Mouse (Mus musculus): ENCODE data around the gene Adcy4. TPM values are rescaled to one million over a fixed set of nuclear protein-coding genes. Genes with fewer than 3 reads are reported as not detected.
"Not testable (repeated sequence)": the region's sequence is repeated elsewhere in the genome, so short reads cannot be mapped to it uniquely, and the experiment has no call there.

Adcy4 gene
- polyA plus RNA-seq, 1 experiment from 2014 or later: 5.7 TPM

DNA sequence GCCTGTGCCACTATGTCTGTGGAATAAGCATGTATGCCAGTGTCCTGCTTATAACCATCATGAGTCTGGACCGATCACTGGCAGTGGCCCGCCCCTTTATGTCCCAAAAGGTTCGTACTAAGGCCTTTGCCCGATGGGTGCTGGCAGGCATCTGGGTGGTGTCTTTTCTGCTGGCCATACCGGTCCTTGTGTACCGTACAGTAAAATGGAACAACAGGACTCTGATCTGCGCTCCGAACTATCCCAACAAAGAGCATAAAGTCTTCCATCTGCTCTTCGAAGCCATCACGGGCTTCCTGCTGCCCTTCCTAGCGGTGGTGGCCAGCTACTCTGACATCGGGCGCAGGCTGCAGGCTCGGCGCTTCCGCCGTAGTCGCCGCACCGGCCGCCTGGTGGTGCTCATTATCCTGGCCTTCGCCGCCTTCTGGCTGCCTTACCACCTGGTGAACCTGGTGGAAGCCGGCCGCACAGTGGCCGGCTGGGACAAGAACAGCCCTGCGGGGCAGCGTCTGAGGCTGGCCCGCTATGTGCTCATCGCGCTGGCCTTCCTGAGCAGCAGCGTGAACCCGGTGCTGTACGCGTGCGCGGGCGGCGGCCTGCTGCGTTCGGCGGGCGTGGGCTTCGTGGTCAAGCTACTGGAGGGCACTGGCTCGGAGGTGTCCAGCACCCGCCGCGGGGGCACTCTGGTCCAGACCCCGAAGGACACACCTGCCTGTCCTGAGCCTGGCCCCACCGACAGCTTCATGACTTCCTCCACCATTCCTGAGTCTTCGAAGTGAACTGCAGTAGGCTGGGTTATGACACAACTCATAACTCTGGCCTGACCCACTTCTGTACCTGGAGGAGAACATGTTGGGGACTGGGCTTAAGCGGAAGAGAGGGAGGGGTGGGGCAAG, 16.1 kb downstream of the Adcy4 start:
- Histone ChIP-seq H3K4me2 (peak overlapping the region; percentile 80), H3K27ac (no peak overlapping the region), H3K9me3 (no peaks in the 10 kb centered on the region), H3K4me1 (peaks cover 15% of the 10 kb centered on the region), H3K27me3 (replicated peaks) (peaks cover 52% of the 10 kb centered on the region), H3K36me3 (replicated peaks) (no peaks in the 10 kb centered on the region), H3K9ac (peak overlapping the region; percentile 59), H3K4me3 (peak overlapping the region; percentile 45)
- ATAC-seq (replicated peaks): peak; percentile 76
- 13% methylated on average over 52 of the region's 52 CpGs for WGBS

DNA sequence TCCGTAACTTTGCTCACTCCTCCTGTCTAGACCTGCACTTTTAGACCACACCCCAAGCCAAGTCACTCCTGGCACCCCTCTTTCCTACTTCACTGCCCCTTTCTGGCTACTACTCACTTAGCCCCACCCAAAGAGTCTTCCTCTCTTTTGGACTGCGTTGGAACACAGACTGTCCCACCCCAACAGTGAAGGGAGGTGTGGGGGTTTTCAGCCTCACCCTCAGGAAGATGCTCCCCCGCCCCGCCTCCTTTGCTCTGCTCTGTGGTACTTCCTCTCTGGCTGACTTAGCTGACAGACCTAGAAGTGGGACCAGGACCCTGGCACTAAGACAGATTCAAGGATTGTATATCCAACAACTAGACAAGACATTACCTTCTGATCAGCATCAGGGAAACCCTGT, 18.2 kb downstream of the Adcy4 start, which contains the start of gene Ltb4r1:
TSS of gene Ltb4r1 (plus strand) at position 267 of the 400 bp plus-strand sequence.
- Histone ChIP-seq H3K4me3 (no peak within 1 kb of the TSS), H3K9me3 (no peaks in the 10 kb centered on the region), H3K36me3 (replicated peaks) (no peaks in the 10 kb centered on the region), H3K27ac (no peak within 1 kb of the TSS), H3K27me3 (replicated peaks) (peaks cover 59% of the 10 kb centered on the region), H3K4me1 (peaks cover 29% of the 10 kb centered on the region), H3K4me2 (no peak within 1 kb of the TSS), H3K9ac (no peak within 1 kb of the TSS)
- WGBS: 79% methylated on average over 4 of the region's 4 CpGs
- ATAC-seq (replicated peaks): no peak

DNA sequence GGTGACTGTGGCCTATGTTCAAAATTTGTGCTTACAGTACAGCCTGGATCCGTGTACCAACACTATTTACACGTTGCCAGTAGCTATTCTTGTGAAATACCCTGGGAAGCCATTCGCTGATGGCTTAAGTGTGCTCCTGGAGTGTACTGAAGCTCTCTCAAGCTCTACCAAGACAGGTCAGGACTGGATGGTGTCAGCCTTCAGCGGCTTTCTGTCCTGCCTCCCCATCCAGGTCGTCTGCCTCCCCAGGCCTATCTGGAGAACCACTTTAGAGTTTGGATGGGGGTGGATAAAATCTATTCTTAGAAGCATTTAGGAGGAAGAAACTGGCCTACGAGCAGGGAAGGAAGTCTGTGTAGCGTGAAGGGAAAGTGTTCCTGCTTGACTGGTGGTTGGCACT, 20.7 kb downstream of the Adcy4 start:
- no peak overlapping the region for H3K27ac ChIP-seq
- no peak for ATAC-seq (replicated peaks)
- H3K27me3 ChIP-seq (replicated peaks): peaks cover 43% of the 10 kb centered on the region
- peaks cover 28% of the 10 kb centered on the region for H3K4me1 ChIP-seq
- no peaks in the 10 kb centered on the region for H3K9me3 ChIP-seq
- H3K36me3 ChIP-seq (replicated peaks): no peaks in the 10 kb centered on the region
- H3K4me3 ChIP-seq: no peak overlapping the region
- no peak overlapping the region for H3K4me2 ChIP-seq
- WGBS: 69% methylated on average over 7 of the region's 7 CpGs
- no peak overlapping the region for H3K9ac ChIP-seq

DNA sequence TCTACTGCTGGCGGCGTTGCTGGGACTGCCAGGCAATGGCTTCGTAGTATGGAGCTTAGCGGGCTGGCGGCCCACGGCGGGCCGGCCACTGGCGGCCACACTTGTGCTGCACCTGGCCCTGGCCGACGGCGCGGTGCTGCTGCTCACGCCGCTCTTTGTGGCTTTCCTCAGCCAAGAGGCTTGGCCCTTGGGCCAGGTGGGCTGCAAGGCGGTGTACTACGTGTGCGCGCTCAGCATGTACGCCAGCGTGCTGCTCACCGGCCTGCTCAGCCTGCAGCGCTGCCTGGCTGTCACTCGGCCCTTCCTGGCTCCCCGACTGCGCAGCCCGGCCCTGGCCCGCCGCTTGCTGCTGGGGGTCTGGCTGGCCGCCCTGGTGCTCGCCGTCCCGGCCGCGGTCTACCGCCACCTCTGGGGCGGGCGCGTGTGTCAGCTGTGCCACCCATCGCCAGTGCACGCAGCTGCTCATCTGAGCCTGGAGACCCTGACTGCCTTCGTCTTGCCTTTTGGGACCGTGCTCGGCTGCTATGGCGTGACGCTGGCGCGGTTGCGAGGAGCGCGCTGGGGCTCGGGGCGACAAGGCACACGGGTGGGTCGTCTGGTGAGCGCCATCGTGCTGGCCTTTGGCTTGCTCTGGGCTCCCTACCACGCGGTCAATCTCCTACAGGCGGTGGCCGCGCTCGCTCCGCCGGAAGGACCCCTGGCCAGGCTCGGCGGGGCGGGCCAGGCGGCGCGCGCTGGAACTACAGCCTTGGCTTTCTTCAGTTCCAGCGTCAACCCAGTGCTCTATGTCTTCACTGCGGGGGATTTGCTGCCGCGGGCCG, 21.7 kb downstream of the Adcy4 start:
- peaks cover 40% of the 10 kb centered on the region for H3K27me3 ChIP-seq (replicated peaks)
- no peaks in the 10 kb centered on the region for H3K36me3 ChIP-seq (replicated peaks)
- peak overlapping the region; percentile 51 for H3K4me3 ChIP-seq
- H3K9ac ChIP-seq: peak overlapping the region; percentile 71
- ATAC-seq (replicated peaks): peak; percentile 87
- H3K27ac ChIP-seq: peak overlapping the region; percentile 81
- H3K9me3 ChIP-seq: no peaks in the 10 kb centered on the region
- under 1% methylated on average over 77 of the region's 77 CpGs for WGBS
- H3K4me2 ChIP-seq: peak overlapping the region; percentile 96
- H3K4me1 ChIP-seq: peaks cover 19% of the 10 kb centered on the region

DNA sequence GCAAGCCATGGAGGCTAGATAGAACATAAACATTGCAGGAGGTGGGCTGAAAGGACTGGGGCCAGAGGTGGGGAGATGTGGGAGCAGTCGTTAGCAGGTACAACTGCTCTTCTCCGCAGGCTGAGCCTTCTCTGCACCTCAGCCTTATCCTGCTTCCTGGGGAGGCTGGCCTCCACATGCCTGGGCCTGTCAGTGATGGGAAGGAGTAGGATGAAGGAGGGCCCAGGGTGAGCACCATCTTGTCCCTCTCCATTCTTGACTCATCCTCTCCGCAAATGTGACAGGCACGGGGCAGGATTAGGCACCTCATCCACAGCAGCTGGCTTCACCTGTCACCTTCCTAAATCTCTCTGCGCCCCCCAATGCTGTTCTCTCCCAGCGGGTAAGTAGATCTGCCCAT, 22.7 kb downstream of the Adcy4 start, which contains the start of gene Ltb4r2:
TSS of gene Ltb4r2 (plus strand) at position 266 of the 400 bp plus-strand sequence.
- H3K9me3 ChIP-seq: no peaks in the 10 kb centered on the region
- H3K36me3 ChIP-seq (replicated peaks): no peaks in the 10 kb centered on the region
- H3K27me3 ChIP-seq (replicated peaks): peaks cover 31% of the 10 kb centered on the region
- 84% methylated on average over 6 of the region's 6 CpGs for WGBS
- H3K9ac ChIP-seq: peak within 1 kb of the TSS; percentile 71
- no peak for ATAC-seq (replicated peaks)
- peaks cover 18% of the 10 kb centered on the region for H3K4me1 ChIP-seq
- peak within 1 kb of the TSS; percentile 81 for H3K27ac ChIP-seq
- H3K4me3 ChIP-seq: peak within 1 kb of the TSS; percentile 51
- peak within 1 kb of the TSS; percentile 96 for H3K4me2 ChIP-seq

DNA sequence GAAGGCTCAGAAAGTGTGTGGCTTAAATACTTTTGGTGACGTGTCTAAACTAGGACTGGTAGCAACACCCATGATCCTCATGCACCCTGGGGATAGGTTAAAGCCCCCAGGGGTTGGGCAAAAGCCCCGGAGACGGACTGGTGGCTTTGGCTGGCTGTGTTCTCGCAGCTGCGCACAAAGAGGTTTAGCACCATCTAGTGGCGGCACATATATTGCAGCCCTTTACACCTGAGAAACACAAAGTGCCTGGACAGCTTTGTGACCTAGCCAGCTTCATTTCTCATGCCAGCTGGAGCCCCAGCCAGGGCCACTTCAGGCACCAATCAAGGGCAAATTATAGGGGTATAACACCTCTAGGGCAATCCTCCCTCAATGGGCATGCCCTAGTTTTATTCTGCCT, 23.7 kb downstream of the Adcy4 start:
- H3K36me3 ChIP-seq (replicated peaks); H3K27ac ChIP-seq; H3K9ac ChIP-seq; H3K4me3 ChIP-seq; H3K9me3 ChIP-seq: not testable (repeated sequence)
- Histone ChIP-seq H3K4me2 (peak overlapping the region; percentile 34), H3K4me1 (peaks cover 18% of the 10 kb centered on the region), H3K27me3 (replicated peaks) (peaks cover 24% of the 10 kb centered on the region)
- 0 out of 2 replicates have a peak, but pooled peaks have one; percentile 9 for ATAC-seq (replicated peaks)
- WGBS: 1% methylated on average over 6 of the region's 6 CpGs

DNA sequence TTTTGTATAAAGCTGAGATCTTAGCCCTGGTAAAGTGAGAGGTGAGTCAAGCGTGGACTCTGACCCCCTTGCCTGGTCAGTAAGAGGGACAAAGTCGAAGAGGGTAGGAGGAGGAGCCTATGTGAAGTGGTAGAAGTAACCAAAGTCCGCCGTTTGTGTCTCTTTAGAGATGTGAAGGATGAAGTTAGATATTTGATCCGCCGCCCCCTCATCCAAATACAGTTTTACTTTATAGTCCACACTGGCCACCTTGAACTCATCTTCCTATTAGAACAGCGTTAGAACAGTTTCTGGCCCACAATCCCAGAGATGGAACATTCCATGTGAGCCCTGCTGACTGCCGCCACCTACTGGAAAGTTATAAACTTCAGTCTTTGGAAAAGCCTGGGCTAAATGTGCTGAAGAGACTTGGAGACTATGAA, 25.5 kb downstream of the Adcy4 start, which contains the start of gene Cideb:
TSS of gene Cideb (minus strand) at position 96 of the 422 bp plus-strand sequence.
- H3K4me1 ChIP-seq: peaks cover 18% of the 10 kb centered on the region
- peaks cover 13% of the 10 kb centered on the region for H3K27me3 ChIP-seq (replicated peaks)
- H3K4me2 ChIP-seq: peak within 1 kb of the TSS; percentile 10; the same call in 1 of the 2 replicates
- no peak within 1 kb of the TSS for H3K4me3 ChIP-seq
- H3K36me3 ChIP-seq (replicated peaks): peaks cover 13% of the 10 kb centered on the region; the same call in 1 of the 2 replicates
- no peak for ATAC-seq (replicated peaks)
- no peak within 1 kb of the TSS for H3K9ac ChIP-seq
- WGBS: 20% methylated on average over 8 of the region's 8 CpGs
- H3K27ac ChIP-seq: no peak within 1 kb of the TSS
- no peaks in the 10 kb centered on the region for H3K9me3 ChIP-seq

DNA sequence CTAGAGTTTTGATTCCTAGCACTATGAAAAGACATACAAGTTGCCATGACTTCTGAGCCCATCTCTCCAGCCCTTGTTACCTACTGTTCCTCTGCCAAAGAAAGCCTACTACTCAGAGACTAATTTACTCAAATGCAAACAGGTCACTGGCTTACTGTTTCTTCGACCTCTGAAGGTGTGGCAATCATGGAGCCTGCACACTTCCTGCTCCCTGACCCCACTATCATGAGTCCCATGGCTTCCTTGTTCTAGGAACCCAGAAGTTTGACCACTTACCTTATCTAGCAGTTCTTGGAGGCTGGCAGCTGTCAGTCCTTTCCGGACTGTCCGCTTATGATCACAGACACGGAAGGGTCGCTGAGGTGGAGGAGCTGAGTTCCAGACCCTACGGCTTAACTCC, 26.3 kb downstream of the Adcy4 start:
- no peak for ATAC-seq (replicated peaks)
- no peak overlapping the region for H3K4me3 ChIP-seq
- WGBS: 82% methylated on average over 6 of the region's 6 CpGs

DNA sequence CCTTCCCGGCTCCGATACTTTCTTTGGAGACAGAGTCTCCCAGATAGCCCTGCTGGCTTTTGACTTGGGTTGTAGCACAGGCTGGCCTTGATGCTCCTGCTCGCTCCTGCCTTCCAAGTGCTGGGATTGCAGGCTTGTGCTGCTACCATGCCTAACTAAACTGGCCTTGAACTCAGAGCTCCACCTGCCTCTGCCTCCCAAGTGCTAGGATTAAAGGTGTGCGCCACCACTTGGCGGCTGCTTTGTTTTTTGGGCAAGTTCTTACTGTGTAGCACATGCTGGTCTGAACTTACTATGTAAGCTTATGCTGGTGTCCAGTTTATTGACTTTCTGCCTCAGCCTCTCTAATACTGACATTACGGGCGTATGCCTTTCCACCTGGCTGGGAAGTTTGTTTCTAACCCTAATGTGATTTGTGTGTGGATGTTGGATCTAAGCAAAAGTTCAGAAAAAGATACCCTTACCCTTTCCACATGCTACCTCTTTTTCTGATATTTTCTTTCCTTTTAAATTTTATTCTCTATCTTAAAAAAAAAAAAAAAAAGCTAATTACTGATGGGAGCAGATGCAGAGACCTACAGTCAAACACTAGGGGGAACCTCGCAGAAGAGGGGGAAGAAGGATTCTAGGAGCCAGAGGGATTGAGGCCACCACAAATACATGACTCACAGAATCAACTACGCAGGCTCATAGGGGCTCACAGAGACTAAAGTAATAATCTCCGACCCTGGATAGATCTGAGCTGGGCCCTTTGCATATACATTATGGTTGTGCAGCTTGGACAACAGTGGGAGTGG, 36.6 kb downstream of the Adcy4 start:
- Histone ChIP-seq H3K27ac (no peak overlapping the region), H3K4me2 (peak overlapping the region; percentile 97), H3K27me3 (replicated peaks) (no peaks in the 10 kb centered on the region), H3K9me3 (no peaks in the 10 kb centered on the region), H3K4me1 (peaks cover 34% of the 10 kb centered on the region), H3K4me3 (0 out of 2 replicates have a peak overlapping the region, but pooled peaks have one; percentile 2), H3K9ac (no peak overlapping the region), H3K36me3 (replicated peaks) (peaks cover 14% of the 10 kb centered on the region)
- WGBS: 92% methylated on average over 10 of the region's 10 CpGs
- ATAC-seq (replicated peaks): no peak

More for the DNA sequence above, 26.3 kb downstream of the Adcy4 start:
- Histone ChIP-seq H3K4me2 (no peak overlapping the region), H3K9ac (no peak overlapping the region), H3K9me3 (no peaks in the 10 kb centered on the region), H3K27me3 (replicated peaks) (peaks cover 10% of the 10 kb centered on the region), H3K36me3 (replicated peaks) (peaks cover 18% of the 10 kb centered on the region), H3K4me1 (peaks cover 13% of the 10 kb centered on the region), H3K27ac (no peak overlapping the region)

DNA sequence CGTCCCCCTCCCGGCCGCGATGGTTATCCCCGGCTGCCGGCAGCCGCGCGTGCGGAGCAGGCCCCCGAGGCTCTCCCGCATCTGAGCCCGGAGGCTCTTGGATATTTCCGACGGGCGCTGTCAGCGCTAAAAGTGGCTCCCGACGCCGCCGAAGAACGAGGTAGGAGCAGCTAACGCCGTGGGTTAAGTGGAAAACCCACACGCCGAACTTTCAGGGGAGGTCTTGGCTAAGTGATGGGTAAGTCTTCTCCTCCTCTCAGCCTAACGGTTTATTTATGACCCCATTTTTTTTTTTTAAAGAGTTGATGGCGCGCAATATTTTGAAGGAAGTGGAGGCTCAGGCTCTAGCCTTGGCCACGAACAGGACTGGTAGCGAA, 38.0 kb downstream of the Adcy4 start:
- ATAC-seq (replicated peaks): no peak
- peak overlapping the region; percentile 53 for H3K4me3 ChIP-seq
- H3K9me3 ChIP-seq: no peaks in the 10 kb centered on the region
- peaks cover 10% of the 10 kb centered on the region for H3K36me3 ChIP-seq (replicated peaks)
- H3K4me1 ChIP-seq: peaks cover 34% of the 10 kb centered on the region
- H3K4me2 ChIP-seq: peak overlapping the region; percentile 97
- H3K27ac ChIP-seq: peak overlapping the region; percentile 32; the same call in 1 of the 2 replicates
- H3K27me3 ChIP-seq (replicated peaks): no peaks in the 10 kb centered on the region
- H3K9ac ChIP-seq: peak overlapping the region; percentile 45
- whole genome bisulfite sequencing: under 1% methylated on average over 31 of the region's 31 CpGs

DNA sequence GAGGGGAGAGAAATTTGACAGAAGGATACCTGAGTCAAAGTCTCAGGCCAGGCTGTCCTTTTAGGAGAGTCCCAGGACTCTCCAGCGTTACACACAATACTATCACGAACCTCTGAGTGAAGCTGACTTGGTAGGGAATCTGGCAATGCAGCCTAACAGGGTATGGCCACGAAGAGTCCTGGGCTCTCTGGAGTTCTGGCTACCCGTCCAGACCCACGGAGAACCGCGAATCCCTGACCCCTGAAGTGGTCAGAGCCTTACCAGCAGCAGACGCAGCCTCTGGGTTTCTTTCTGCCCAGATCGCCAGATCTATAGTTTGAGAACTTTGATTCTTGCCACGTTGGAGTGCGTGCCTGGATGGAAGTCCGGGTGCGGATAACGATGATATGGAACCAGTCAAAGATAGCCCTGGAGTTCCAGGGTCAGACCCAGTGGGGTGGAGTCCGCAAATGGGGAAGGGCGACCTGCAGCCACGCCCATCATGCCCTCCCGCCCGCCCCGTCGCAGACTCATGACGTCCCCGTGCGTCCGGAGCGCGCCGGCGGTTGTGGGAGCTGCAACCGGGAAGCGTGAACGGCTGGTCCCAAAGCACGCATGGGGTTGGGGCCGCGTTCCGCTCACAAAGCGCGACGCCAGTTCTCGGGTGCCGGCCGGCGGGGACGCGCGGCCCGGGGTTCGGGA, 38.6 kb downstream of the Adcy4 start, which contains the start of the genes Dhrs1 and Nop9:
TSS of gene Dhrs1 (minus strand) at position 511 of the 681 bp plus-strand sequence.
TSS of gene Nop9 (plus strand) at position 514 of the 681 bp plus-strand sequence.
- no peaks in the 10 kb centered on the region for H3K27me3 ChIP-seq (replicated peaks)
- peak within 1 kb of the TSS; percentile 53 for H3K4me3 ChIP-seq
- H3K4me2 ChIP-seq: peak within 1 kb of the TSS; percentile 97
- peak within 1 kb of the TSS; percentile 32; the same call in 1 of the 2 replicates for H3K27ac ChIP-seq
- peak; percentile 88 for ATAC-seq (replicated peaks)
- peaks cover 10% of the 10 kb centered on the region for H3K36me3 ChIP-seq (replicated peaks)
- H3K9ac ChIP-seq: peak within 1 kb of the TSS; percentile 45
- H3K9me3 ChIP-seq: no peaks in the 10 kb centered on the region
- 2% methylated on average over 48 of the region's 48 CpGs for WGBS
- H3K4me1 ChIP-seq: peaks cover 34% of the 10 kb centered on the region
